Mouse (Mus musculus) testis, adult 2 months (tissue): ENCODE data around the gene Efl1.
"Not testable (repeated sequence)": the region's sequence is repeated elsewhere in the genome, so short reads cannot be mapped to it uniquely, and the experiment has no call there.

ENCODE experiments used
- CTCF ChIP-seq: fragments of 200-500 bp; IDR thresholded peaks from 2 replicates; pipeline ENCODE4 v1.5.1; 2012; ENCODE audit warnings: low read depth, mild to moderate bottlenecking, inconsistent platforms, low read length, moderate library complexity; ENCODE audit not compliant: control insufficient read depth, insufficient read depth, insufficient replicate concordance
- POLR2A ChIP-seq: fragments of 200-500 bp; IDR thresholded peaks from 2 replicates; pipeline ENCODE4 v1.6.1; 2012; ENCODE audit warnings: low read depth, mild to moderate bottlenecking, inconsistent platforms, low read length, moderate library complexity; ENCODE audit not compliant: control insufficient read depth

- not testable (repeated sequence) for TF ChIP-seq CTCF, POLR2A
These were observed 80.6 kb downstream of the Efl1 start for GRCm38 (mm10) chr7:82729009-82729408.
